Mouse (Mus musculus): ENCODE measurements around the gene Ctnnbl1. TPM values are rescaled to one million over a fixed set of nuclear protein-coding genes. Genes with fewer than 3 reads are reported as not detected.

Ctnnbl1 gene
- polyA plus RNA-seq, 1 experiment from 2014 or later: 62.7 TPM

GRCm38 (mm10) chr2:157799533-157799932, 62.3 kb downstream of the Ctnnbl1 start:
- Histone ChIP-seq H3K27me3 (ENCODE audit: control insufficient read depth, insufficient read depth, low read depth, low read length) (no peaks in the 10 kb centered on the region), H3K4me2 (ENCODE audit: low read length) (no peak overlapping the region), H3K4me3 (ENCODE audit: low read depth, low read length) (no peak overlapping the region), H3K4me1 (ENCODE audit: control insufficient read depth, insufficient read depth, low read length) (peaks cover 34% of the 10 kb centered on the region), H3K27ac (ENCODE audit: low read length) (no peak overlapping the region), H3K36me3 (ENCODE audit: control insufficient read depth, insufficient read depth, low read length) (0 out of 2 replicates have a peak, but pooled peaks cover 2% of the 10 kb centered on the region), H3K9ac (ENCODE audit: low read depth, low read length) (no peak overlapping the region), H3K9me3 (replicated peaks; ENCODE audit: control insufficient read depth, low read length, poor library complexity, severe bottlenecking) (no peaks in the 10 kb centered on the region)
- 94% methylated on average over 9 of the region's 9 CpGs for WGBS
- no peak for ATAC-seq

DNA sequence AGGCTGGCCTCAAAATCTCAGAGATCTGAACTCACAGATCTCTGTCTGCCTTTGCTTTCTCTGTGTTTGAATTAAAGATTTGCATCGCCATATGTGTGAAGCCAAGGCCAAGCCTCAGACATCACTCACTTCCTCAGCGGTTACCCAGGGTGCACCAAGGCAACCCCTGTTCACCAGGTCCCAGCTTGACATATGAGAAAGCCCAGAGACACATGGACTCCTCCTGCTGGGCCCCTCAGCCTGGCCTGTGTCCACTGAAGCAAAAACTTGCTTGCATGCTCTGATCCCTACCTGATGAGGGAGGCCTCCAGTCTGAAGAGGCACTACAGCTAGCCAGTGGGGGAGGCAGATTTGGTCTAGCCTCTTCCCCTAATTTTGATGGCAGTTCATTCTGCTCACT, 63.1 kb downstream of the Ctnnbl1 start:
- WGBS: 79% methylated on average over 2 of the region's 2 CpGs
- H3K4me2 ChIP-seq (ENCODE audit: low read length): no peak overlapping the region
- H3K27me3 ChIP-seq (ENCODE audit: control insufficient read depth, insufficient read depth, low read depth, low read length): no peaks in the 10 kb centered on the region
- no peak for ATAC-seq
- 0 out of 2 replicates have a peak, but pooled peaks cover 2% of the 10 kb centered on the region for H3K36me3 ChIP-seq (ENCODE audit: control insufficient read depth, insufficient read depth, low read length)
- H3K27ac ChIP-seq (ENCODE audit: low read length): peak overlapping the region; percentile 91
- H3K9ac ChIP-seq (ENCODE audit: low read depth, low read length): no peak overlapping the region
- H3K4me3 ChIP-seq (ENCODE audit: low read depth, low read length): no peak overlapping the region
- H3K9me3 ChIP-seq (replicated peaks; ENCODE audit: control insufficient read depth, low read length, poor library complexity, severe bottlenecking): no peaks in the 10 kb centered on the region
- peaks cover 42% of the 10 kb centered on the region for H3K4me1 ChIP-seq (ENCODE audit: control insufficient read depth, insufficient read depth, low read length)

- 7% methylated on average over 11 of the region's 11 CpGs for WGBS
- peaks cover 48% of the 10 kb centered on the region for H3K4me1 ChIP-seq (ENCODE audit: control insufficient read depth, insufficient read depth, low read length)
- peak; percentile 78 for ATAC-seq
Observed at GRCm38 (mm10) chr2:157800746-157801501, 63.7 kb downstream of the Ctnnbl1 start.

DNA sequence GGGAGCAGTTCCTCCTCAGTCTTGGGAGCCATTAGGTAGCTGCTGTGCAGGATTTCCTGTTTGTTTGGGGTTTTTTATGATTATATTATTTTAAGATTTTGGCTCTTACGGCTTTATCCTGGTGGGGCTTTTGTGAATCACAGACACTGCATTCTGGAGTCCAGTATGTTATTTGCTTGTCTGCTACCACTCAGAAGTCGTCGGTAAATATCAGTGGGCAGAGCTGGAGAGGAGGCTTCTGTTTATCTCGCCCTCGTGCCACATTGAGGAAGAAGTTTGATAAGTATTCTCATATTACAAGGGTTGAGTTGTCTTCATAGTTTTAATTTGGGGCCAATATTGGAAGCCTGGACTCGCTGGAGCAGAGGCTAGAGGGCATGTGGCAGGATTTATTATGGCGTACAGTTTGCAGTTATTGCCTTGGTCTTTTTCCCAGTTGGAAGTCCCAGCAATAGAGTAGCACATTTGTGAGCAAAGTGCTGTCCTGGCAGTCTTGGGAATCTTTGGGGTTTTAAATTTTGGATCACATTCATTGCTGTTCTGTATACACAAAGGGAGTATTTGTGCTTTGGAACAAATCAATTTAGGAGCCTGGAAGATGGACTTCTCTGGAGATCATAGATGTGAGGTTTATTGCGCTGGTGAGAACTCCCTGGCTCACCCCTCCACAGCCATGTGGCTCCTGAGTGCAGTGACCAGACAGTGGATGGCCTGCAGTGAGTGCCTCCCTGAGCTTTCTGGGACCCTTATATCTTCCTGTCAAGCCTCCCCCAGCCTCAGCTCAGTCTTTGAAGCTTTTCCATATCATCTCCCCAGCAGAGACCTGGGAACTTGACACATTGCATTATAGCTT, 64.5 kb downstream of the Ctnnbl1 start:
- peak overlapping the region; percentile 91 for H3K27ac ChIP-seq (ENCODE audit: low read length)
- no peak overlapping the region for H3K4me3 ChIP-seq (ENCODE audit: low read depth, low read length)
- H3K4me2 ChIP-seq (ENCODE audit: low read length): peak overlapping the region; percentile 30
- WGBS: 13% methylated on average over 8 of the region's 8 CpGs
- H3K27me3 ChIP-seq (ENCODE audit: control insufficient read depth, insufficient read depth, low read depth, low read length): no peaks in the 10 kb centered on the region
- no peaks in the 10 kb centered on the region for H3K9me3 ChIP-seq (replicated peaks; ENCODE audit: control insufficient read depth, low read length, poor library complexity, severe bottlenecking)
- no peak for ATAC-seq
- H3K36me3 ChIP-seq (ENCODE audit: control insufficient read depth, insufficient read depth, low read length): 0 out of 2 replicates have a peak, but pooled peaks cover 2% of the 10 kb centered on the region
- peaks cover 50% of the 10 kb centered on the region for H3K4me1 ChIP-seq (ENCODE audit: control insufficient read depth, insufficient read depth, low read length)
- H3K9ac ChIP-seq (ENCODE audit: low read depth, low read length): peak overlapping the region; percentile 50; the same call in 1 of the 2 replicates

More at GRCm38 (mm10) chr2:157800746-157801501, 63.7 kb downstream of the Ctnnbl1 start:
- H3K9me3 ChIP-seq (replicated peaks; ENCODE audit: control insufficient read depth, low read length, poor library complexity, severe bottlenecking): no peaks in the 10 kb centered on the region
- H3K9ac ChIP-seq (ENCODE audit: low read depth, low read length): peak overlapping the region; percentile 50; the same call in 1 of the 2 replicates
- H3K36me3 ChIP-seq (ENCODE audit: control insufficient read depth, insufficient read depth, low read length): 0 out of 2 replicates have a peak, but pooled peaks cover 2% of the 10 kb centered on the region
- H3K4me3 ChIP-seq (ENCODE audit: low read depth, low read length): no peak overlapping the region
- H3K27me3 ChIP-seq (ENCODE audit: control insufficient read depth, insufficient read depth, low read depth, low read length): no peaks in the 10 kb centered on the region
- H3K27ac ChIP-seq (ENCODE audit: low read length): peak overlapping the region; percentile 91
- H3K4me2 ChIP-seq (ENCODE audit: low read length): peak overlapping the region; percentile 30; the same call in 1 of the 2 replicates

- Histone ChIP-seq H3K27me3 (ENCODE audit: control insufficient read depth, insufficient read depth, low read depth, low read length) (no peaks in the 10 kb centered on the region), H3K4me1 (ENCODE audit: control insufficient read depth, insufficient read depth, low read length) (peaks cover 58% of the 10 kb centered on the region), H3K27ac (ENCODE audit: low read length) (peak overlapping the region; percentile 91; the same call in 1 of the 2 replicates), H3K4me3 (ENCODE audit: low read depth, low read length) (no peak overlapping the region), H3K4me2 (ENCODE audit: low read length) (no peak overlapping the region), H3K9me3 (replicated peaks; ENCODE audit: control insufficient read depth, low read length, poor library complexity, severe bottlenecking) (no peaks in the 10 kb centered on the region), H3K36me3 (ENCODE audit: control insufficient read depth, insufficient read depth, low read length) (0 out of 2 replicates have a peak, but pooled peaks cover 2% of the 10 kb centered on the region), H3K9ac (ENCODE audit: low read depth, low read length) (no peak overlapping the region)
- no peak for ATAC-seq
- WGBS: 77% methylated on average over 5 of the region's 5 CpGs
Observed at GRCm38 (mm10) chr2:157802666-157803065, 65.5 kb downstream of the Ctnnbl1 start.

DNA sequence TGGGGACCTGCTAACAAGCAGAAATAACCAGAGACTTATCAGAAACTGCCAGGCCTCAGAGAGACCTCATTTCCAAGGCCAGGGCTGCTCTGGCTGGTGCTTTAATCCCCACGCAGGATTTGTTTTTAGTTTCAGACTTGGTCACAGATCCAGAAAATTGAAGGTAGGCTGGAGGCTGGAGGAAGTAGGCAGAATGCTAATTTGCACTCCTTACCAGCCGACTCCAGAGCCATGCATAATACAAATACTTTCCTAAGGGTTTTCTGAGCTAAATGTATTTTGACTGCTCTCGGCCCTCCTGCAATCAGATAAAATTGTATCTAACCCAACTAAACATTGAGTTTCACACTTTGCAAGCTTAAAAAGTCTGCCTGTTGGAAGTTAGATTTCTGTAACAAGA, 67.2 kb downstream of the Ctnnbl1 start:
- no peak overlapping the region for H3K4me2 ChIP-seq (ENCODE audit: low read length)
- no peaks in the 10 kb centered on the region for H3K27me3 ChIP-seq (ENCODE audit: control insufficient read depth, insufficient read depth, low read depth, low read length)
- H3K4me3 ChIP-seq (ENCODE audit: low read depth, low read length): no peak overlapping the region
- peak overlapping the region; percentile 73 for H3K27ac ChIP-seq (ENCODE audit: low read length)
- ATAC-seq: no peak
- H3K9ac ChIP-seq (ENCODE audit: low read depth, low read length): no peak overlapping the region
- WGBS: 30% methylated on average over 3 of the region's 3 CpGs
- H3K9me3 ChIP-seq (replicated peaks; ENCODE audit: control insufficient read depth, low read length, poor library complexity, severe bottlenecking): no peaks in the 10 kb centered on the region
- H3K4me1 ChIP-seq (ENCODE audit: control insufficient read depth, insufficient read depth, low read length): peaks cover 71% of the 10 kb centered on the region
- no peaks in the 10 kb centered on the region for H3K36me3 ChIP-seq (ENCODE audit: control insufficient read depth, insufficient read depth, low read length)

DNA sequence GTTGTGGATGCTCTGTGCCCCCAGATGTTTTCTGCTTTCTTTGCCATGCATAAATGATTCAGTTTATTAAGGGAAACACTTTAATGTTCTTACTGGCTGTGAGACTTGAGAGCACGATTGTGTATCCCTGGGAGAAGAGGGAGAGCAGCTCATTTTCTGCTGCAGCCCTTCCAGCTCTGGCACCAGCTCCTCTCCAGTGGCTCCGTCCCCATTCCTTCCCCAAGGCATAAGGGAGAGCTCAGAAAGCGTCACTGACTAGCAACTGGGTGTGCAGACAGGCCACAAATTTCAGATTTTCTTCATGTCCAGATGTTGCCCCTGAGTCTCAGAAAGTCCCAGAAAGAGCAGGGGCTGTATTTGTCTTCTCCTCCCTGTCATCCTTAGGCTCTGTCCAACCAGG, 67.9 kb downstream of the Ctnnbl1 start:
- Histone ChIP-seq H3K9ac (ENCODE audit: low read depth, low read length) (peak overlapping the region; percentile 40; the same call in 1 of the 2 replicates), H3K36me3 (ENCODE audit: control insufficient read depth, insufficient read depth, low read length) (no peaks in the 10 kb centered on the region), H3K4me3 (ENCODE audit: low read depth, low read length) (no peak overlapping the region), H3K4me2 (ENCODE audit: low read length) (no peak overlapping the region), H3K27me3 (ENCODE audit: control insufficient read depth, insufficient read depth, low read depth, low read length) (no peaks in the 10 kb centered on the region), H3K4me1 (ENCODE audit: control insufficient read depth, insufficient read depth, low read length) (peaks cover 71% of the 10 kb centered on the region), H3K27ac (ENCODE audit: low read length) (peak overlapping the region; percentile 73), H3K9me3 (replicated peaks; ENCODE audit: control insufficient read depth, low read length, poor library complexity, severe bottlenecking) (no peaks in the 10 kb centered on the region)
- 50% methylated on average over 3 of the region's 3 CpGs for WGBS
- no peak for ATAC-seq

GRCm38 (mm10) chr2:157807076-157807475, 69.9 kb downstream of the Ctnnbl1 start:
- ATAC-seq: no peak
- Histone ChIP-seq H3K4me3 (ENCODE audit: low read depth, low read length) (no peak overlapping the region), H3K9ac (ENCODE audit: low read depth, low read length) (no peak overlapping the region), H3K27ac (ENCODE audit: low read length) (peak overlapping the region; percentile 29), H3K4me1 (ENCODE audit: control insufficient read depth, insufficient read depth, low read length) (peaks cover 52% of the 10 kb centered on the region), H3K36me3 (ENCODE audit: control insufficient read depth, insufficient read depth, low read length) (peaks cover 6% of the 10 kb centered on the region; the same call in 1 of the 2 replicates), H3K4me2 (ENCODE audit: low read length) (no peak overlapping the region), H3K27me3 (ENCODE audit: control insufficient read depth, insufficient read depth, low read depth, low read length) (no peaks in the 10 kb centered on the region), H3K9me3 (replicated peaks; ENCODE audit: control insufficient read depth, low read length, poor library complexity, severe bottlenecking) (no peaks in the 10 kb centered on the region)
- WGBS: 37% methylated on average over 4 of the region's 4 CpGs

Measured in midbrain, embryonic 16.5 days (tissue).